Mouse (Mus musculus): ENCODE results near the gene Gtpbp1. TPM values are rescaled to one million over a fixed set of nuclear protein-coding genes. Genes with fewer than 3 reads are reported as not detected.
A peak's percentile ranks its signal among the peaks of the same experiment; 100 is the strongest.

The Gtpbp1 gene
- polyA plus RNA-seq, 1 experiment from 2014 or later: 13.3 TPM

DNA sequence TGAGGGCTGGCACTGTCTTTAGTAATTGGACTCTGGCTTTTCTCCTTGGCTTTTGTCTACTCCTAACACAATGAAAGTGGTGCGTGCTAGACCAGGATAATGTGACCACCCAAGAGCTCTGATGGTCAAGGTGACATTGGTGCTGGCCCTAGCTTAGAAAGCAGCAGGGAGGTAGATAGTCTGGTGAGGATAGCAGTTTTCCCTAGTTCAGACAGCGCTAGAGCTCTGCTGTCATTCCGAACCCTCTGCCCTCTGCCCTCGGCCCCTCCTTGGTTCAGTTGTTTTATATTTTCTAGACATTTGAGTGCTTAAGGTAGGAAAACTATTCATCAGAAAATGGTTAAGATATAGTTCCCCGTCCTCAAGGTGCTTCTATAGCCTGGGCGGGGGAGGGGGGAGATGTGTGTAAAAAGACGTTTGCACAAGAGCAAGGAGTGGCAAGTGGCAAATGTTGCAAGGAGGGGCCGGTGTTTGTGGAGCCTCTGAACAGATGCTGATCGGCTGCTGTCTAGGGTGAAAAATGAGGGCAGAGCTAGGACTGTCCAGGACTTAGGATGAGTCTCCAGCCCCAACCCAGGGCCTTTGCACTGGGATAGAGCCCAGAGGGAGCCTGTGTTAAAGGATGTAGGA is 7.0 kb downstream of the Gtpbp1 start:
- 62% methylated on average over 9 of the region's 9 CpGs for WGBS
- TF ChIP-seq EP300 (optimal IDR thresholded peaks at IDR 0.05) (no peak), CTCF (IDR thresholded peaks at IDR 0.05; ENCODE audit: low read depth) (no peak)

DNA sequence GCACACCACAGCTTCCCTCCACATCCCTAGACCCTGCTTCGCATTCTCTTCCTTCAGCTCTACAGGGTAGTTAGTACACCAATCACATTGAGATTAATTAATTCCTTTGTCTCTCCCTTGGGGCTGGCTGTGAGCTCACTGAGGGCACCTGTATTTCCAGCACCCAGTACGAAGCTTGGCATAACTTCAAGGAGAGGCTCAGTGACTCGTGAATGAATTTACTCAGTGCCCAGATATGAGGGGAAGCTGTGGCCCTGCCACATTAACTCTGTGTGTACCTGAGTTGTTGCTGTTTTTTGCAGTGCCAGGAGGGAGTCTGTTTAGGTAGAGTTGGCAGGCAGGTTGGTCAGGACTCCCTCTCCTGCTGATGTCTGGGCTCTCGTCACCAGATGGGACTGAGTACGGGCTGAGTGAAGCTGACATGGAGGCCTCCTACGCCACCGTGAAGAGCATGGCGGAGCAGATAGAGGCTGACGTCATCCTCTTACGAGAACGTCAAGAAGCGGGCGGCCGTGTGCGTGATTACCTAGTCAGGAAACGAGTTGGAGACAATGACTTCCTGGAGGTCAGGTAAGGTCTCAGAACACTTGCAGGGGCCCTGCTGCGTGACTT is 16.1 kb downstream of the Gtpbp1 start:
- peaks cover 17% of the 10 kb centered on the region for H3K36me3 ChIP-seq (ENCODE audit: control insufficient read depth, insufficient read depth, low read length)
- no peak for DNase-seq (ENCODE audit: low spot score)
- no peak overlapping the region for H3K27ac ChIP-seq (replicated peaks)
- H3K9me3 ChIP-seq (ENCODE audit: control insufficient read depth, low read length): no peaks in the 10 kb centered on the region
- H3K27me3 ChIP-seq (ENCODE audit: control insufficient read depth, insufficient read depth, low read length): no peaks in the 10 kb centered on the region
- H3K4me3 ChIP-seq (ENCODE audit: low read depth, low read length): no peak overlapping the region
- no peaks in the 10 kb centered on the region for H3K4me1 ChIP-seq (replicated peaks; ENCODE audit: control insufficient read depth, insufficient read depth)
- TF ChIP-seq EP300 (optimal IDR thresholded peaks at IDR 0.05): no peak
- TF ChIP-seq CTCF (IDR thresholded peaks at IDR 0.05; ENCODE audit: low read depth): no peak
- no peak overlapping the region for H3K9ac ChIP-seq (ENCODE audit: low read length)
- ATAC-seq (ENCODE audit: low FRiP score, low TSS enrichment): no peak
- no peak overlapping the region for H3K4me2 ChIP-seq (replicated peaks; ENCODE audit: low read depth)
- WGBS: 86% methylated on average over 17 of the region's 17 CpGs

More for the DNA sequence above, 7.0 kb downstream of the Gtpbp1 start:
- ATAC-seq (ENCODE audit: low FRiP score, low TSS enrichment): no peak
- Histone ChIP-seq H3K9me3 (ENCODE audit: control insufficient read depth, low read length) (no peaks in the 10 kb centered on the region), H3K9ac (ENCODE audit: low read length) (no peak overlapping the region), H3K4me3 (ENCODE audit: low read depth, low read length) (no peak overlapping the region), H3K36me3 (ENCODE audit: control insufficient read depth, insufficient read depth, low read length) (no peaks in the 10 kb centered on the region), H3K27me3 (ENCODE audit: control insufficient read depth, insufficient read depth, low read length) (no peaks in the 10 kb centered on the region), H3K4me2 (replicated peaks; ENCODE audit: low read depth) (no peak overlapping the region), H3K4me1 (replicated peaks; ENCODE audit: control insufficient read depth, insufficient read depth) (no peaks in the 10 kb centered on the region), H3K27ac (replicated peaks) (no peak overlapping the region)
- no peak for DNase-seq (ENCODE audit: low spot score)

DNA sequence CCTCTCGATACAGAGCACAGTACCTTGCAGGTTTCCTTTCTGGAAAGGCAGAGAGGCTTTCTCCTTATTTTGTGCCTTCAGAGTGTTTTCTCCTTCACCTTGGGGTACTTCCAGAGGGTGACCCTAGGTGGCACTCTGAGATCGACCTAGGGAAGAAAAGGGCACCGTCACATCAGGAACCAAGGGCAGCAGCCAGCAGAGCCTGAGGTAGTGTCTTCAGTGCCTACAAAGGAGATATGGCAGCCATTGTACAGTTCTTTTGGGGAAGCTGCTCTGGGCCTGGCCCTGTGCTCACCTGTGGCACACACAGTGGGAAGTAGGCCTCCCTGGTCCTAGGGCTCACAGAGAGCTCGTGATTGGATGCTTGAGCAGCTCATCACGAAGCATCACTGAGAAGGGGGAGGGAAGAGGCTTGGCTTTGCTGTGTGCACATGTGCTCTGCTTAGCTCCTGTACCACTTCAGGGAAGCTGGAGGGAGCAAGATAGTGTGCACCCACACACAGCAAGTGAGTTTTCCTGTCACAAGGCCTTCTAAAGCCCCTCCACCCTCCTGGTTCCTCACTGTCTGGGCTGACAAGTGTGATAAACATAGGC is 17.7 kb downstream of the Gtpbp1 start:
- no peak overlapping the region for H3K9ac ChIP-seq (ENCODE audit: low read length)
- no peak overlapping the region for H3K27ac ChIP-seq (replicated peaks)
- peaks cover 21% of the 10 kb centered on the region for H3K36me3 ChIP-seq (ENCODE audit: control insufficient read depth, insufficient read depth, low read length)
- no peaks in the 10 kb centered on the region for H3K4me1 ChIP-seq (replicated peaks; ENCODE audit: control insufficient read depth, insufficient read depth)
- no peaks in the 10 kb centered on the region for H3K27me3 ChIP-seq (ENCODE audit: control insufficient read depth, insufficient read depth, low read length)
- DNase-seq (ENCODE audit: low spot score) (no peak), ATAC-seq (ENCODE audit: low FRiP score, low TSS enrichment) (0 out of 2 replicates have a peak, but pooled peaks have one; percentile 12)
- H3K4me2 ChIP-seq (replicated peaks; ENCODE audit: low read depth): no peak overlapping the region
- 91% methylated on average over 5 of the region's 5 CpGs for WGBS
- H3K4me3 ChIP-seq (ENCODE audit: low read depth, low read length): no peak overlapping the region
- TF ChIP-seq CTCF (IDR thresholded peaks at IDR 0.05; ENCODE audit: low read depth): peak; percentile 22; the same call in 1 of the 2 replicates
- no peak for TF ChIP-seq EP300 (optimal IDR thresholded peaks at IDR 0.05)
- H3K9me3 ChIP-seq (ENCODE audit: control insufficient read depth, low read length): no peaks in the 10 kb centered on the region

DNA sequence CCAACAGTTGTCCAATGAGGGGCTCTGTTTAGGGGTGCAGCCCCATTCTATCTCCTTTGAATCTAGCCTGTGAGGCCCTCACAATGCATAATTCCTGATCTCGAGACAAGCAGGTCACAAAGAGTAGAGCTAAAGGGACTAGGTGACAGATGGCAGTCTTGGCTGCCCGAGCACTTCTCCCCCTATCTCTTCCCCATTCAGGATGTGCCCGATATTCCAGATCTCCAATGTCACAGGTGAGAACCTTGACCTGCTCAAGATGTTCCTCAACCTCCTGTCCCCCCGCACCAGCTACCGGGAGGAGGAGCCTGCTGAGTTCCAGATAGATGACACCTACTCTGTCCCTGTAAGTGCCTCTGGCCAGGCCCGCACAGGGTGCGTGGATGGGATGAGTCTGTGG is 25.0 kb downstream of the Gtpbp1 start:
- WGBS: 90% methylated on average over 7 of the region's 7 CpGs
- Histone ChIP-seq H3K27me3 (ENCODE audit: control insufficient read depth, insufficient read depth, low read length) (no peaks in the 10 kb centered on the region), H3K36me3 (ENCODE audit: control insufficient read depth, insufficient read depth, low read length) (peaks cover 34% of the 10 kb centered on the region), H3K27ac (replicated peaks) (no peak overlapping the region), H3K4me1 (replicated peaks; ENCODE audit: control insufficient read depth, insufficient read depth) (no peaks in the 10 kb centered on the region), H3K9ac (ENCODE audit: low read length) (no peak overlapping the region), H3K4me3 (ENCODE audit: low read depth, low read length) (no peak overlapping the region), H3K9me3 (ENCODE audit: control insufficient read depth, low read length) (no peaks in the 10 kb centered on the region), H3K4me2 (replicated peaks; ENCODE audit: low read depth) (no peak overlapping the region)
- no peak for TF ChIP-seq CTCF (IDR thresholded peaks at IDR 0.05; ENCODE audit: low read depth)
- TF ChIP-seq EP300 (optimal IDR thresholded peaks at IDR 0.05): no peak
- no peak for ATAC-seq (ENCODE audit: low FRiP score, low TSS enrichment)
- DNase-seq (ENCODE audit: low spot score): no peak

DNA sequence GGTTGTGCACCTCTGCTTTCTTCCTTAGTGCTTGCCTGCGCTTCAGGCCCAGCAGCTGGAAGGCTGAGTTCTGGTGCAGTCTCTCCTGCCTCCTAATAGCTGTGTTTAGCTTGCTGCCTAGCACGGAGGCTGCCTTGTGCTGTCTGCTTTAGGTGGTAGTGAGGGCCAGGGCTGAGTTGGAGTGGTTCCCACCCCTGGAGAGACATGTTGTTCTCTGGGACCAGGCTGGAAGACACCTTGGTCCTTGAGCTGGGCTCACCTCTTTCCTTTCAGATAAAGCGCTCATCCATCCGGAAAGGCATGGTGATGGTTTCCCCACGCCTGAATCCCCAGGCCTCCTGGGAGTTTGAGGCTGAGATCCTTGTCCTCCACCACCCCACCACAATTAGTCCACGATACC is 26.1 kb downstream of the Gtpbp1 start:
- H3K9me3 ChIP-seq (ENCODE audit: control insufficient read depth, low read length): no peaks in the 10 kb centered on the region
- no peak for DNase-seq (ENCODE audit: low spot score)
- 89% methylated on average over 6 of the region's 6 CpGs for WGBS
- H3K9ac ChIP-seq (ENCODE audit: low read length): no peak overlapping the region
- peaks cover 27% of the 10 kb centered on the region for H3K36me3 ChIP-seq (ENCODE audit: control insufficient read depth, insufficient read depth, low read length)
- H3K27ac ChIP-seq (replicated peaks): no peak overlapping the region
- TF ChIP-seq EP300 (optimal IDR thresholded peaks at IDR 0.05): no peak
- no peak overlapping the region for H3K4me3 ChIP-seq (ENCODE audit: low read depth, low read length)
- H3K4me1 ChIP-seq (replicated peaks; ENCODE audit: control insufficient read depth, insufficient read depth): no peaks in the 10 kb centered on the region
- no peak for ATAC-seq (ENCODE audit: low FRiP score, low TSS enrichment)
- H3K4me2 ChIP-seq (replicated peaks; ENCODE audit: low read depth): no peak overlapping the region
- no peaks in the 10 kb centered on the region for H3K27me3 ChIP-seq (ENCODE audit: control insufficient read depth, insufficient read depth, low read length)

DNA sequence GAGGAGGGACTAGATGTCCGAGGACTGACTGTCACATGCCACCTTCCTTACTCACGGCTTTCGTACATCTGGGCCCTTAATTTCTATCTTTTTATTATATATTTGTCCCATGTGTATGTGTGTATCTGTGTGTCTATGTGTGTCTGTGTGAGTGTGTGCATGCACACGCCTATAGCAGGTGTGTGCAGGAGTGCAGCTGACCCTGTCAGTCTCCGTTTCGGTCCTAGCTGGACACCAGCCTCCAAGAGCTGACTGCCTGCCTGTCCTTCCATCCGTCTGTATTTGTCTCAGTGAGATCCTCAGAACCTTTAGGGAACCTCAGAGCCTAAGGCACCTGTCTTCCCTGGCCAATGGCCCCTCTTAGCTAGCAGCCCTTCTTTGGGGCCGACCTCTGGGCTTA is 29.6 kb downstream of the Gtpbp1 start:
- no peak overlapping the region for H3K4me2 ChIP-seq (replicated peaks; ENCODE audit: low read depth)
- no peak overlapping the region for H3K27ac ChIP-seq (replicated peaks)
- H3K4me1 ChIP-seq (replicated peaks; ENCODE audit: control insufficient read depth, insufficient read depth): no peaks in the 10 kb centered on the region
- ATAC-seq (ENCODE audit: low FRiP score, low TSS enrichment) (no peak), DNase-seq (ENCODE audit: low spot score) (no peak)
- WGBS: 88% methylated on average over 8 of the region's 8 CpGs
- no peak overlapping the region for H3K9ac ChIP-seq (ENCODE audit: low read length)
- H3K4me3 ChIP-seq (ENCODE audit: low read depth, low read length): no peak overlapping the region
- peaks cover 25% of the 10 kb centered on the region for H3K36me3 ChIP-seq (ENCODE audit: control insufficient read depth, insufficient read depth, low read length)
- no peaks in the 10 kb centered on the region for H3K27me3 ChIP-seq (ENCODE audit: control insufficient read depth, insufficient read depth, low read length)
- TF ChIP-seq CTCF (IDR thresholded peaks at IDR 0.05; ENCODE audit: low read depth): no peak
- TF ChIP-seq EP300 (optimal IDR thresholded peaks at IDR 0.05): no peak
- H3K9me3 ChIP-seq (ENCODE audit: control insufficient read depth, low read length): no peaks in the 10 kb centered on the region
